Mouse (Mus musculus): ENCODE results near the gene Cd3e. TPM values are rescaled to one million over a fixed set of nuclear protein-coding genes. Genes with fewer than 3 reads are reported as not detected.
A peak's percentile ranks its signal among the peaks of the same experiment; 100 is the strongest.

The Cd3e gene
- not detected in 2 replicates for polyA plus RNA-seq (2014; fragmentation: Nextera tagmentation; extraction: Ambion mirVana)

- Histone ChIP-seq H3K9ac (replicated peaks; ENCODE audit: low read length) (no peak within 1 kb of the TSS), H3K4me1 (ENCODE audit: control insufficient read depth, insufficient read depth, low read length) (no peaks in the 10 kb centered on the region), H3K9me3 (replicated peaks; ENCODE audit: control insufficient read depth, low read length) (no peaks in the 10 kb centered on the region), H3K4me3 (ENCODE audit: low read depth, low read length) (no peak within 1 kb of the TSS), H3K27me3 (ENCODE audit: control insufficient read depth, insufficient read depth, low read length) (no peaks in the 10 kb centered on the region), H3K27ac (replicated peaks; ENCODE audit: low read depth, low read length) (no peak within 1 kb of the TSS), H3K4me2 (ENCODE audit: low read depth, low read length) (no peak within 1 kb of the TSS), H3K36me3 (replicated peaks; ENCODE audit: control insufficient read depth, insufficient read depth, low read depth, low read length) (no peaks in the 10 kb centered on the region)
- no peak for DNase-seq (ENCODE audit: low spot score)
- no peak for ATAC-seq (replicated peaks; ENCODE audit: insufficient number of reproducible peaks, low FRiP score, low TSS enrichment, low read depth)
- WGBS: 88% methylated on average over 19 of the region's 19 CpGs
Observed at GRCm38 (mm10) chr9:45009180-45010078, at the start of gene Cd3e. TSS of gene Cd3e (minus strand) at chr9:45009627.

- no peak for ATAC-seq (replicated peaks; ENCODE audit: insufficient number of reproducible peaks, low FRiP score, low TSS enrichment, low read depth)
- Histone ChIP-seq H3K4me2 (ENCODE audit: low read depth, low read length) (no peak overlapping the region), H3K9ac (replicated peaks; ENCODE audit: low read length) (no peak overlapping the region), H3K36me3 (replicated peaks; ENCODE audit: control insufficient read depth, insufficient read depth, low read depth, low read length) (no peaks in the 10 kb centered on the region), H3K9me3 (replicated peaks; ENCODE audit: control insufficient read depth, low read length) (no peaks in the 10 kb centered on the region), H3K27me3 (ENCODE audit: control insufficient read depth, insufficient read depth, low read length) (peaks cover 3% of the 10 kb centered on the region; the same call in 1 of the 2 replicates), H3K27ac (replicated peaks; ENCODE audit: low read depth, low read length) (no peak overlapping the region), H3K4me1 (ENCODE audit: control insufficient read depth, insufficient read depth, low read length) (no peaks in the 10 kb centered on the region), H3K4me3 (ENCODE audit: low read depth, low read length) (no peak overlapping the region)
- WGBS: 18% methylated on average over 5 of the region's 5 CpGs
- DNase-seq (ENCODE audit: low spot score): no peak
Observed at GRCm38 (mm10) chr9:45058304-45058940, 49.0 kb upstream of the Cd3e start.

GRCm38 (mm10) chr9:45055082-45055713 is 45.8 kb upstream of the Cd3e start, which contains the start of gene Mpzl3:
TSS of gene Mpzl3 (plus strand) at chr9:45055186.
- Histone ChIP-seq H3K36me3 (replicated peaks; ENCODE audit: control insufficient read depth, insufficient read depth, low read depth, low read length) (no peaks in the 10 kb centered on the region), H3K27ac (replicated peaks; ENCODE audit: low read depth, low read length) (peak within 1 kb of the TSS; percentile 90), H3K9ac (replicated peaks; ENCODE audit: low read length) (peak within 1 kb of the TSS; percentile 64), H3K27me3 (ENCODE audit: control insufficient read depth, insufficient read depth, low read length) (no peaks in the 10 kb centered on the region; the same call in 1 of the 2 replicates), H3K4me1 (ENCODE audit: control insufficient read depth, insufficient read depth, low read length) (no peaks in the 10 kb centered on the region), H3K4me3 (ENCODE audit: low read depth, low read length) (peak within 1 kb of the TSS; percentile 57), H3K4me2 (ENCODE audit: low read depth, low read length) (peak within 1 kb of the TSS; percentile 55), H3K9me3 (replicated peaks; ENCODE audit: control insufficient read depth, low read length) (no peaks in the 10 kb centered on the region)
- ATAC-seq (replicated peaks; ENCODE audit: insufficient number of reproducible peaks, low FRiP score, low TSS enrichment, low read depth): peak; percentile 94
- peak; percentile 94 for DNase-seq (ENCODE audit: low spot score)
- WGBS: under 1% methylated on average over 32 of the region's 33 CpGs

- Histone ChIP-seq H3K4me3 (ENCODE audit: low read depth, low read length) (no peak overlapping the region), H3K4me1 (ENCODE audit: control insufficient read depth, insufficient read depth, low read length) (no peaks in the 10 kb centered on the region), H3K9ac (replicated peaks; ENCODE audit: low read length) (no peak overlapping the region), H3K27me3 (ENCODE audit: control insufficient read depth, insufficient read depth, low read length) (no peaks in the 10 kb centered on the region), H3K27ac (replicated peaks; ENCODE audit: low read depth, low read length) (no peak overlapping the region), H3K9me3 (replicated peaks; ENCODE audit: control insufficient read depth, low read length) (no peaks in the 10 kb centered on the region), H3K4me2 (ENCODE audit: low read depth, low read length) (no peak overlapping the region), H3K36me3 (replicated peaks; ENCODE audit: control insufficient read depth, insufficient read depth, low read depth, low read length) (no peaks in the 10 kb centered on the region)
- no peak for ATAC-seq (replicated peaks; ENCODE audit: insufficient number of reproducible peaks, low FRiP score, low TSS enrichment, low read depth)
- 86% methylated on average over 2 of the region's 2 CpGs for whole genome bisulfite sequencing
- no peak for DNase-seq (ENCODE audit: low spot score)
Observed at GRCm38 (mm10) chr9:45050301-45050700, 40.9 kb upstream of the Cd3e start.

GRCm38 (mm10) chr9:45049731-45050130 is 40.3 kb upstream of the Cd3e start:
- H3K36me3 ChIP-seq (replicated peaks; ENCODE audit: control insufficient read depth, insufficient read depth, low read depth, low read length): no peaks in the 10 kb centered on the region
- no peak overlapping the region for H3K4me2 ChIP-seq (ENCODE audit: low read depth, low read length)
- 82% methylated on average over 1 of the region's 1 CpGs for WGBS
- no peak overlapping the region for H3K4me3 ChIP-seq (ENCODE audit: low read depth, low read length)
- H3K9me3 ChIP-seq (replicated peaks; ENCODE audit: control insufficient read depth, low read length): no peaks in the 10 kb centered on the region
- ATAC-seq (replicated peaks; ENCODE audit: insufficient number of reproducible peaks, low FRiP score, low TSS enrichment, low read depth) (no peak), DNase-seq (ENCODE audit: low spot score) (no peak)
- H3K27ac ChIP-seq (replicated peaks; ENCODE audit: low read depth, low read length): no peak overlapping the region
- H3K4me1 ChIP-seq (ENCODE audit: control insufficient read depth, insufficient read depth, low read length): no peaks in the 10 kb centered on the region
- H3K27me3 ChIP-seq (ENCODE audit: control insufficient read depth, insufficient read depth, low read length): no peaks in the 10 kb centered on the region
- H3K9ac ChIP-seq (replicated peaks; ENCODE audit: low read length): no peak overlapping the region

GRCm38 (mm10) chr9:45048511-45048910 is 39.1 kb upstream of the Cd3e start:
- peak; percentile 66 for DNase-seq (ENCODE audit: low spot score)
- H3K4me1 ChIP-seq (ENCODE audit: control insufficient read depth, insufficient read depth, low read length): no peaks in the 10 kb centered on the region
- no peak overlapping the region for H3K4me3 ChIP-seq (ENCODE audit: low read depth, low read length)
- no peak for ATAC-seq (replicated peaks; ENCODE audit: insufficient number of reproducible peaks, low FRiP score, low TSS enrichment, low read depth)
- no peaks in the 10 kb centered on the region for H3K36me3 ChIP-seq (replicated peaks; ENCODE audit: control insufficient read depth, insufficient read depth, low read depth, low read length)
- H3K27ac ChIP-seq (replicated peaks; ENCODE audit: low read depth, low read length): no peak overlapping the region
- 26% methylated on average over 4 of the region's 4 CpGs for WGBS
- H3K9me3 ChIP-seq (replicated peaks; ENCODE audit: control insufficient read depth, low read length): no peaks in the 10 kb centered on the region
- H3K9ac ChIP-seq (replicated peaks; ENCODE audit: low read length): no peak overlapping the region
- H3K4me2 ChIP-seq (ENCODE audit: low read depth, low read length): no peak overlapping the region
- no peaks in the 10 kb centered on the region for H3K27me3 ChIP-seq (ENCODE audit: control insufficient read depth, insufficient read depth, low read length)

- Histone ChIP-seq H3K36me3 (replicated peaks; ENCODE audit: control insufficient read depth, insufficient read depth, low read depth, low read length) (no peaks in the 10 kb centered on the region), H3K27ac (replicated peaks; ENCODE audit: low read depth, low read length) (no peak overlapping the region), H3K9me3 (replicated peaks; ENCODE audit: control insufficient read depth, low read length) (no peaks in the 10 kb centered on the region), H3K4me3 (ENCODE audit: low read depth, low read length) (no peak overlapping the region), H3K9ac (replicated peaks; ENCODE audit: low read length) (no peak overlapping the region), H3K27me3 (ENCODE audit: control insufficient read depth, insufficient read depth, low read length) (peaks cover 15% of the 10 kb centered on the region), H3K4me1 (ENCODE audit: control insufficient read depth, insufficient read depth, low read length) (no peaks in the 10 kb centered on the region), H3K4me2 (ENCODE audit: low read depth, low read length) (no peak overlapping the region)
- ATAC-seq (replicated peaks; ENCODE audit: insufficient number of reproducible peaks, low FRiP score, low TSS enrichment, low read depth) (no peak), DNase-seq (ENCODE audit: low spot score) (no peak)
- 88% methylated on average over 16 of the region's 16 CpGs for WGBS
Observed at GRCm38 (mm10) chr9:45046973-45047372, 37.5 kb upstream of the Cd3e start.
